8 mouse cellular contexts compared by ENCODE assay signal in the genomic region with DNA sequence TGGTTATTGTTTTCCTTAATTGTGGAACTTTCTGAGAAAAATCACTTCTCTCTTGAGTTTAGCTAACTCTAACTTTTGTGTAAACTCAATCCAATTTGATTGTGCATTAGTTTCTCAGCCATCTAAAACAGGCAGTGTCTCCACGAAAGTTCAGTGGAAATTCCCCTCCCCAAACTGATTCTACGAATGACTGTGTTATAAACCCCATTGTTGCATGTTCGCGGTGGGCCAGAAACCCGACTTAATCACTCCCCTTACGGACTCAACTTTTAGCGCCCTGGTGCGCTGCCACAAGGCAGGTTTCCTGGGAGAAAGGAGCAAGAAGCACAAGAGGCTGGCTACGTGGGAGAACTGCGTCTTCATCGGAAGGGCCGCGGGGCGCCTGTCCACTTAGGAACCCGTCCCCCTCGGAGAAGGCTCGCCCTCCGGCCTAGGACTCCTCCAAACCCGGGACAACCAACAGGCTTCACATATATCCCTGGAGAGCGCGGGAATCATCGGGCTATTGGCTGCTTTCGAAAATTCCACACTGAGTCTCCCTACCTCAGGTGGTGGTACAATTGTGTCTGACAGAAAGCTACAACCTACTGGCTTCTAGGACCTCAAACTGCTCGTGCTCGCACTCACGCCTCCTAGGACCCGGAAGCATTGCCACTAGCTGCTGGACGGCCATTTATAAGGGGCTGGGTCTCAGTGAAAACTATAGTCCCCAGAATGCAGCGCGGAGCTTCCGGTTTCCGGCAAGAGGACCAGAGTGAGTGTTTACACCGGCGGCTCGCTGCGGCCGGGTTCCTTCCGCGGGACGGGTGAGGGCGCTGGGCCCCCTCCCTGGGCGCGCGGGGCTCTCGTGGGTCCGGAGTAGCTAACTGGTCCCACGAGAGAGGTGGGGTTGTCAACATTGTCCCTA. TPM values are rescaled to one million over a fixed set of nuclear protein-coding genes. Genes with fewer than 3 reads are reported as not detected.
DNase-seq lines count a peak whose midpoint lies in the region; ATAC-seq and TF ChIP-seq lines count a peak whose summit lies in the region.

Gene Ubl7, plus strand, starts transcription at position 726 of the 907 bp plus-strand sequence.

- H3ac ChIP-seq in C2C12 (ENCODE audit: control insufficient read depth, insufficient read length, low read depth) (peak within 1 kb of the TSS; percentile 74), myocyte (ENCODE audit: control insufficient read depth, insufficient read length) (peak within 1 kb of the TSS; percentile 28)

- peaks cover 6% of the 10 kb centered on the region for H3K36me3 ChIP-seq in C2C12 (ENCODE audit: control insufficient read depth, insufficient read depth)
- H3K36me3 ChIP-seq in erythroblast, embryonic 14.5 days (ENCODE audit: control insufficient read depth), result peaks cover 21% of the 10 kb centered on the region
- no peaks in the 10 kb centered on the region for H3K36me3 ChIP-seq in heart, embryonic 11.5 days (ENCODE audit: control insufficient read depth, insufficient read depth, low read length)
- H3K36me3 ChIP-seq in kidney, embryonic 16.5 days (ENCODE audit: insufficient read depth, low read length), result peaks cover 5% of the 10 kb centered on the region
- H3K36me3 ChIP-seq in liver, adult 2 months (ENCODE audit: control insufficient read depth, insufficient read depth, low read length), result peaks cover 9% of the 10 kb centered on the region; the same call in 1 of the 2 replicates
- no peaks in the 10 kb centered on the region for H3K36me3 ChIP-seq in myocyte (ENCODE audit: control insufficient read depth, insufficient read depth)
- H3K36me3 ChIP-seq in splenic B cell, adult 2 months (ENCODE audit: control insufficient read depth, insufficient read depth, low read length, poor library complexity, severe bottlenecking), result 0 out of 2 replicates have a peak, but pooled peaks cover 2% of the 10 kb centered on the region

- H3K79me2 ChIP-seq in C2C12 (ENCODE audit: control insufficient read depth, insufficient read depth), result peaks cover 6% of the 10 kb centered on the region
- H3K79me2 ChIP-seq in liver, adult 2 months (ENCODE audit: control insufficient read depth, insufficient read depth, low read length), result peaks cover 2% of the 10 kb centered on the region; the same call in 1 of the 2 replicates
- no peaks in the 10 kb centered on the region for H3K79me2 ChIP-seq in myocyte (ENCODE audit: control insufficient read depth, insufficient read depth)

- under 1% methylated on average over 47 of the region's 47 CpGs for WGBS in heart, embryonic 11.5 days (ENCODE audit: insufficient replicate concordance)
- WGBS in kidney, embryonic 16.5 days, result under 1% methylated on average over 47 of the region's 47 CpGs
- under 1% methylated on average over 47 of the region's 47 CpGs for WGBS in liver, adult 2 months

- peak; percentile 90 for ATAC-seq in heart, embryonic 11.5 days (replicated peaks; ENCODE audit: insufficient number of reproducible peaks, low FRiP score, low TSS enrichment)
- ATAC-seq in kidney, embryonic 16.5 days (ENCODE audit: low FRiP score, low TSS enrichment), result peak; percentile 97

- H3K9me3 ChIP-seq in erythroblast, embryonic 14.5 days (ENCODE audit: control insufficient read depth, low read length), result no peaks in the 10 kb centered on the region
- H3K9me3 ChIP-seq in heart, embryonic 11.5 days (replicated peaks; ENCODE audit: control insufficient read depth, low read length), result no peaks in the 10 kb centered on the region
- no peaks in the 10 kb centered on the region; the same call in 1 of the 2 replicates for H3K9me3 ChIP-seq in kidney, embryonic 16.5 days (ENCODE audit: low read length)

- H3K9ac ChIP-seq in heart, embryonic 11.5 days (ENCODE audit: low read depth, low read length), result peak within 1 kb of the TSS; percentile 79
- H3K9ac ChIP-seq in kidney, embryonic 16.5 days (replicated peaks; ENCODE audit: low read length), result peak within 1 kb of the TSS; percentile 80
- peak within 1 kb of the TSS; percentile 86 for H3K9ac ChIP-seq in liver, adult 2 months (ENCODE audit: low read depth, low read length)

- H3K4me2 ChIP-seq in heart, embryonic 11.5 days, result peak within 1 kb of the TSS; percentile 91
- peak within 1 kb of the TSS; percentile 71 for H3K4me2 ChIP-seq in kidney, embryonic 16.5 days (replicated peaks; ENCODE audit: low read depth, low read length)
- peak within 1 kb of the TSS; percentile 82 for H3K4me2 ChIP-seq in myocyte (ENCODE audit: low read depth)

- H3K27ac ChIP-seq in heart, embryonic 11.5 days (ENCODE audit: low read depth, low read length), result peak within 1 kb of the TSS; percentile 73
- H3K27ac ChIP-seq in kidney, embryonic 16.5 days (ENCODE audit: low read length), result peak within 1 kb of the TSS; percentile 78
- H3K27ac ChIP-seq in liver, adult 2 months (replicated peaks; ENCODE audit: insufficient read depth, low read depth, low read length), result peak within 1 kb of the TSS; percentile 76

- peak; percentile 97 for DNase-seq in brain, embryonic 14.5 days (ENCODE audit: low read depth)
- peak; percentile 93 for DNase-seq in liver, adult 2 months (ENCODE audit: extremely low read depth, low read depth, low spot score)
- peak; percentile 91 for DNase-seq in splenic B cell, adult 2 months (ENCODE audit: low read depth, low spot score)

- TF ChIP-seq CTCF in C2C12 (IDR thresholded peaks at IDR 0.05; ENCODE audit: control insufficient read depth, insufficient read depth, insufficient read length), result no peak
- TF ChIP-seq CTCF in brain, embryonic 14.5 days (IDR thresholded peaks at IDR 0.05; ENCODE audit: borderline replicate concordance, extremely low read depth, insufficient read depth, insufficient read length), result no peak
- TF ChIP-seq CTCF in liver, adult 2 months (IDR thresholded peaks at IDR 0.05; ENCODE audit: low read depth, low read length), result no peak

- peaks cover 18% of the 10 kb centered on the region for H3K4me1 ChIP-seq in erythroblast, embryonic 14.5 days (ENCODE audit: control insufficient read depth)
- peaks cover 6% of the 10 kb centered on the region for H3K4me1 ChIP-seq in heart, embryonic 11.5 days (ENCODE audit: control insufficient read depth, insufficient read depth, low read length)
- peaks cover 6% of the 10 kb centered on the region; the same call in 1 of the 2 replicates for H3K4me1 ChIP-seq in kidney, embryonic 16.5 days (ENCODE audit: insufficient read depth, low read length)
- peaks cover 6% of the 10 kb centered on the region for H3K4me1 ChIP-seq in liver, adult 2 months (ENCODE audit: control insufficient read depth, insufficient read depth, low read length)

- no peaks in the 10 kb centered on the region for H3K27me3 ChIP-seq in C2C12 (ENCODE audit: control insufficient read depth, insufficient read depth, insufficient read length)
- H3K27me3 ChIP-seq in erythroblast, embryonic 14.5 days (ENCODE audit: control insufficient read depth), result no peaks in the 10 kb centered on the region
- no peaks in the 10 kb centered on the region for H3K27me3 ChIP-seq in heart, embryonic 11.5 days (ENCODE audit: control insufficient read depth, insufficient read depth, low read length)
- H3K27me3 ChIP-seq in kidney, embryonic 16.5 days (ENCODE audit: insufficient read depth, low read length), result no peaks in the 10 kb centered on the region
- no peaks in the 10 kb centered on the region for H3K27me3 ChIP-seq in liver, adult 2 months (ENCODE audit: control insufficient read depth, insufficient read depth, low read length)
- H3K27me3 ChIP-seq in myocyte (ENCODE audit: control insufficient read depth, insufficient read depth, insufficient read length), result no peaks in the 10 kb centered on the region
- H3K27me3 ChIP-seq in splenic B cell, adult 2 months (ENCODE audit: control insufficient read depth, insufficient read depth, low read length, poor library complexity, severe bottlenecking), result no peaks in the 10 kb centered on the region

- H3K79me3 ChIP-seq in C2C12 (ENCODE audit: low read depth), result peaks cover 3% of the 10 kb centered on the region

- H3K4me3 ChIP-seq in C2C12 (ENCODE audit: insufficient read depth, poor library complexity, severe bottlenecking) (peak within 1 kb of the TSS; percentile 53), myocyte (peak within 1 kb of the TSS; percentile 58)
- peak within 1 kb of the TSS; percentile 76 for H3K4me3 ChIP-seq in erythroblast, embryonic 14.5 days (replicated peaks)
- H3K4me3 ChIP-seq in heart, embryonic 11.5 days (ENCODE audit: low read depth, low read length), result peak within 1 kb of the TSS; percentile 73
- peak within 1 kb of the TSS; percentile 75 for H3K4me3 ChIP-seq in kidney, embryonic 16.5 days (ENCODE audit: low read length)
- H3K4me3 ChIP-seq in liver, adult 2 months (ENCODE audit: insufficient read depth, low read depth, low read length), result peak within 1 kb of the TSS; percentile 83

- TF ChIP-seq POLR2A in brain, embryonic 14.5 days (IDR thresholded peaks at IDR 0.05; ENCODE audit: borderline replicate concordance, extremely low read depth, insufficient read depth, insufficient read length, poor library complexity, severe bottlenecking), result no peak; the same call in none of the 2 replicates
- TF ChIP-seq POLR2A in liver, adult 2 months (IDR thresholded peaks at IDR 0.05; ENCODE audit: extremely low read depth, insufficient read depth, low read length), result peak; percentile 70
- peak; percentile 84 for TF ChIP-seq POLR2A in myocyte (IDR thresholded peaks at IDR 0.05; ENCODE audit: insufficient read length, low read depth)

TF ChIP-seq in C2C12, 6 proteins besides CTCF, POLR2A, EP300 and RAD21:
- TF ChIP-seq USF1 (IDR thresholded peaks at IDR 0.05; ENCODE audit: low read depth) (no peak), MYOG (IDR thresholded peaks at IDR 0.05; ENCODE audit: control insufficient read depth, extremely low read depth, insufficient read length) (no peak), MYOD1 (IDR thresholded peaks at IDR 0.05; ENCODE audit: control insufficient read depth, insufficient read length, low read depth) (no peak), CEBPB (IDR thresholded peaks at IDR 0.05; ENCODE audit: low read depth) (no peak)

TF ChIP-seq in myocyte, 11 proteins besides CTCF, POLR2A, EP300 and RAD21 (continues in another document):
- TF ChIP-seq REST (IDR thresholded peaks at IDR 0.05; ENCODE audit: insufficient read depth, insufficient read length) (no peak), CEBPB (IDR thresholded peaks at IDR 0.05; ENCODE audit: insufficient read depth, poor library complexity, severe bottlenecking) (no peak), TCF12 (IDR thresholded peaks at IDR 0.05; ENCODE audit: insufficient read depth, poor library complexity, severe bottlenecking) (no peak), SRF (IDR thresholded peaks at IDR 0.05; ENCODE audit: control insufficient read depth, insufficient read length, low read depth) (no peak), E2F4 (IDR thresholded peaks at IDR 0.05; ENCODE audit: insufficient read depth) (no peak)

RNA-seq across cellular contexts. Expression of gene Ubl7, which starts in this region (rescaled TPM):
- 59.0 TPM for polyA plus RNA-seq in C2C12 (2012; fragmentation: generic; extraction: Trizol)
- polyA plus RNA-seq in brain, embryonic 14.5 days (2012; rRNA removed), result 125 and 140 TPM in 2 replicates
- 22.3 and 24.0 TPM in 2 replicates for polyA plus RNA-seq in erythroblast, embryonic 14.5 days (2012)
- polyA plus RNA-seq in heart, embryonic 11.5 days (2014; fragmentation: Nextera tagmentation; extraction: Ambion mirVana), result 97.7 and 106 TPM in 2 replicates
- 119 and 128 TPM in 2 replicates for polyA plus RNA-seq in kidney, embryonic 16.5 days (2015; fragmentation: Nextera tagmentation; extraction: Ambion mirVana)
- total RNA-seq in liver, adult 2 months (2014; rRNA removed), result 9.8 and 14.0 TPM in 2 replicates
- 90.8 and 105 TPM in 2 replicates for polyA plus RNA-seq in liver, adult 2 months (2012; rRNA removed)
- 62.0 TPM for polyA plus RNA-seq in myocyte (2012; fragmentation: generic; extraction: Trizol)

Comparison
In these comparisons a context has a peak if more than half of its experiments do, and no peak if none do; other contexts are left out.
1. Peak in every context shown above with its lines: DNase-seq, ATAC-seq, H3K4me3 ChIP-seq and H3K27ac ChIP-seq.